Mouse (Mus musculus): Measurements from ENCODE around the gene Vcl. TPM values are rescaled to one million over a fixed set of nuclear protein-coding genes. Genes with fewer than 3 reads are reported as not detected.
A peak's percentile ranks its signal among the peaks of the same experiment; 100 is the strongest.

Gene Vcl
- polyA plus RNA-seq, 1 experiment, result 23.9 TPM

DNA sequence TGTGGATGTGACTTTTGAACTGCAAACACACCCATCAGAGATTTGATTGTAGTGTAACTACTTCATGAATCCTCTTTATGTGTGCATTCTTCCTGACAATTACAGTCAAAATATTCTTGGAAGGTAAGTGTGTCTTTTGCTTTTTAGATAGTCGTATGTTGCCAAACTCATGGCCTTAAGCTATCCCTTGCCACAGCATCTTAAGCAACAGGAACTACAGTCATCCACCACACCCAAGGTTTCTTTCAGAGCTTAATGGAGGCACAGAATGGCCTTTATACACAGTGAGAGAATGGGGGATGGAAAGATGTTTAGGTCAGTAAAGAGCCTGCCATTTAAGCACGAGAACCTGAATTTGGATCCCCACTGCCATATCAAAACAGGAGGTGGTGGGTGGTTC is 118.6 kb downstream of the Vcl start:
- WGBS, result 88% methylated on average over 2 of the region's 2 CpGs
- TF ChIP-seq POLR2A (IDR thresholded peaks at IDR 0.05; ENCODE audit: borderline replicate concordance, insufficient read depth, low read length), result no peak
- no peak for TF ChIP-seq CTCF (IDR thresholded peaks at IDR 0.05; ENCODE audit: borderline replicate concordance, insufficient read depth, low read depth, low read length)

DNA sequence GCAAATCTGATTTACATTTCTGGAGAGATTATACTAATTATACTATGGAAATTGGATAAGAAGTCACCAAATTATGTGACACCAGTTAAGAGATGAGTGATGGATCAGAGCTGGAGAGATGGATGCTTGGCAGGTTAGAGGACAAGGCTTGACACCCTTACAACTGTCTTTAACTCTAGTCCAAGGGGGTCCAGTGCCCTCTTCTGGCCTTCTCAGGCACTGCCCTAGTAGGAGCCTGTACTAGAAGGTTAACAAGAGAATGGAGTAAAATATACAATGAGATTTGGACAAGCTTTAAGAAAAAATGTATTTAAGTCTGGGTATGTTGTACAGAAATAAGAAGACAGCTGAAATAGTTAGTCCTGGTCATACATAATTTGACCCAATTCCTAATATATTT is 119.7 kb downstream of the Vcl start:
- Histone ChIP-seq H3K27ac (ENCODE audit: insufficient read depth, low read length) (no peak overlapping the region), H3K4me1 (ENCODE audit: control insufficient read depth, insufficient read depth, low read length) (no peaks in the 10 kb centered on the region), H3K4me3 (replicated peaks; ENCODE audit: insufficient read depth, low read depth, low read length) (no peak overlapping the region), H3K27me3 (ENCODE audit: control insufficient read depth, insufficient read depth, low read length) (no peaks in the 10 kb centered on the region)
- DNase-seq, result peak; percentile 27 to 28
- TF ChIP-seq POLR2A (IDR thresholded peaks at IDR 0.05; ENCODE audit: borderline replicate concordance, insufficient read depth, low read length) (no peak), CTCF (IDR thresholded peaks at IDR 0.05; ENCODE audit: borderline replicate concordance, insufficient read depth, low read depth, low read length) (peak; percentile 39)

More for the DNA sequence above, 118.6 kb downstream of the Vcl start:
- no peak for DNase-seq
- Histone ChIP-seq H3K4me1 (ENCODE audit: control insufficient read depth, insufficient read depth, low read length) (no peaks in the 10 kb centered on the region), H3K4me3 (replicated peaks; ENCODE audit: insufficient read depth, low read depth, low read length) (no peak overlapping the region), H3K27me3 (ENCODE audit: control insufficient read depth, insufficient read depth, low read length) (no peaks in the 10 kb centered on the region), H3K27ac (ENCODE audit: insufficient read depth, low read length) (no peak overlapping the region)

DNA sequence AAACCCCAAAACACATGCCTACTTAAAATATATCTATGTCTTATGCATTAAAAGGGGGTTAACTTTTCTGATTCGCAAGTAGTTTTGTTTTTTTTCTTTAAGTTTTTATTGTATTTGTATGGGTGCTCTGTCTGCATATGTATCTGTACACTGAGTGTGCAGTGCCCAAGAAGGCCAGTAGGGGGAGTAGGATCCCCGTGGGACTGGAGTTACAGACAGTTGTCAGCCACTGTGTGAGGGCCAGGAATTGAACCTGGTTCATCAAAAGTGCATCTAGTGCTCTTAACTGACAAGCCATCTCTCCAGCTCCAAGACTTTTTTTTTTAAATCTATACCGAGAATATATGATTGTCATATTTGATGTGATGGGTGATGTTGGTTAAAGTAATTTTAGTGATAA is 121.5 kb downstream of the Vcl start:
- Histone ChIP-seq H3K4me3 (replicated peaks; ENCODE audit: insufficient read depth, low read depth, low read length) (no peak overlapping the region), H3K27me3 (ENCODE audit: control insufficient read depth, insufficient read depth, low read length) (no peaks in the 10 kb centered on the region), H3K27ac (ENCODE audit: insufficient read depth, low read length) (no peak overlapping the region), H3K4me1 (ENCODE audit: control insufficient read depth, insufficient read depth, low read length) (no peaks in the 10 kb centered on the region)
- peak; percentile 18 to 27 for DNase-seq
- WGBS, result 73% methylated on average over 3 of the region's 3 CpGs
- TF ChIP-seq CTCF (IDR thresholded peaks at IDR 0.05; ENCODE audit: borderline replicate concordance, insufficient read depth, low read depth, low read length) (peak; percentile 34; the same call in 1 of the 2 replicates), POLR2A (IDR thresholded peaks at IDR 0.05; ENCODE audit: borderline replicate concordance, insufficient read depth, low read length) (no peak)

DNA sequence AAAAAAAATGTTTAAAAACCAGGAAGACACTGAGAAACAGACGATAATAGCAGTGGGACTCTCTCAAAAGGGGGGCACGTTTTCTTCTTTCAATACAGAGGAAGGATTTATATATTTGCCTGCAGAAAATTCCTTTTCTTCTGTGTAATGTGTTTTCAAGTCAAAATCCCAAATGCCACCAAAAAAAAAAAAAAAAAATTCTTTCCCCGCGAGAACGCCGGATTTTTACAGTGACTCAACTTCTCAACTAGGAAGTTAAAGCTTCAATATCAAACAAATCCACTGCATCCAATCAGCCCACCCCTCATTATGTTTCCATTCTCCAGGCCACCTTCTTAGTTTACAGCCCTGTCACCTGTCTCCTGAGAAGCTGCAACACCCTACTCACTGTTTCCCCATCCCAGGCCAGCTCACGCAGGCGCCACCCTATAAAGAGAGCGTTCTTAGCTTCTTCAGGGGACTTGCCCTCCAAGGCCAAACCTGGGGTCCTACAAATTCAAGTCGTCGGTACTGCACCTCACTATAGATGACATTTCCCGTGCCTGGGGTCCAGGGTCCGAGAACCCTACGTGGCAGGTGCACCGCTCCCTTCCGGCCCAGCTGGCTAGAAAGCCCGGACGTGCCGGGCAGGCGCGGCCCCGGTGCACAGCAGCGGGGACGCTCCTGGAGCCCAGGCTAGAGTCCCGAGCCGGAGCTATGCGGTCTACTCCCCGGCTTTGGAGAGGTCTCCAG is 122.3 kb downstream of the Vcl start:
- no peaks in the 10 kb centered on the region for H3K4me1 ChIP-seq (ENCODE audit: control insufficient read depth, insufficient read depth, low read length)
- H3K27me3 ChIP-seq (ENCODE audit: control insufficient read depth, insufficient read depth, low read length), result no peaks in the 10 kb centered on the region
- TF ChIP-seq CTCF (IDR thresholded peaks at IDR 0.05; ENCODE audit: borderline replicate concordance, insufficient read depth, low read depth, low read length) (no peak), POLR2A (IDR thresholded peaks at IDR 0.05; ENCODE audit: borderline replicate concordance, insufficient read depth, low read length) (no peak)
- no peak for DNase-seq
- H3K27ac ChIP-seq (ENCODE audit: insufficient read depth, low read length), result peak overlapping the region; percentile 54; the same call in 1 of the 2 replicates
- H3K4me3 ChIP-seq (replicated peaks; ENCODE audit: insufficient read depth, low read depth, low read length), result peak overlapping the region; percentile 69
- 6% methylated on average over 28 of the region's 28 CpGs for WGBS

GRCm38 (mm10) chr14:21052112-21052780 is 123.0 kb downstream of the Vcl start, which contains the start of the genes Ap3m1 and Adk:
Gene Ap3m1 (minus strand): TSS chr14:21052508.
Gene Adk (plus strand): TSS chr14:21052574.
- TF ChIP-seq CTCF (IDR thresholded peaks at IDR 0.05; ENCODE audit: borderline replicate concordance, insufficient read depth, low read depth, low read length) (no peak), POLR2A (IDR thresholded peaks at IDR 0.05; ENCODE audit: borderline replicate concordance, insufficient read depth, low read length) (peak; percentile 68; the same call in 1 of the 2 replicates)

GRCm38 (mm10) chr14:21052781-21053130 is 123.6 kb downstream of the Vcl start:
- DNase-seq, result peak in 1 of 2 experiments; percentile 79
- TF ChIP-seq CTCF (IDR thresholded peaks at IDR 0.05; ENCODE audit: borderline replicate concordance, insufficient read depth, low read depth, low read length), result no peak
- TF ChIP-seq POLR2A (IDR thresholded peaks at IDR 0.05; ENCODE audit: borderline replicate concordance, insufficient read depth, low read length), result no peak
- 0% methylated on average over 25 of the region's 25 CpGs for WGBS
- H3K27ac ChIP-seq (ENCODE audit: insufficient read depth, low read length), result no peak overlapping the region
- no peaks in the 10 kb centered on the region for H3K4me1 ChIP-seq (ENCODE audit: control insufficient read depth, insufficient read depth, low read length)
- peak overlapping the region; percentile 69 for H3K4me3 ChIP-seq (replicated peaks; ENCODE audit: insufficient read depth, low read depth, low read length)
- no peaks in the 10 kb centered on the region for H3K27me3 ChIP-seq (ENCODE audit: control insufficient read depth, insufficient read depth, low read length)

More at GRCm38 (mm10) chr14:21052112-21052780, 123.0 kb downstream of the Vcl start, which contains the start of the genes Ap3m1 and Adk:
- H3K4me1 ChIP-seq (ENCODE audit: control insufficient read depth, insufficient read depth, low read length), result no peaks in the 10 kb centered on the region
- H3K27me3 ChIP-seq (ENCODE audit: control insufficient read depth, insufficient read depth, low read length), result no peaks in the 10 kb centered on the region
- H3K27ac ChIP-seq (ENCODE audit: insufficient read depth, low read length), result peak within 1 kb of the TSS; percentile 54
- DNase-seq, result peak; percentile 90 to 93
- peak within 1 kb of the TSS; percentile 69 for H3K4me3 ChIP-seq (replicated peaks; ENCODE audit: insufficient read depth, low read depth, low read length)
- under 1% methylated on average over 48 of the region's 48 CpGs for WGBS

- DNase-seq, result no peak
- Histone ChIP-seq H3K27ac (ENCODE audit: insufficient read depth, low read length) (no peak overlapping the region), H3K4me1 (ENCODE audit: control insufficient read depth, insufficient read depth, low read length) (no peaks in the 10 kb centered on the region), H3K4me3 (replicated peaks; ENCODE audit: insufficient read depth, low read depth, low read length) (peak overlapping the region; percentile 69), H3K27me3 (ENCODE audit: control insufficient read depth, insufficient read depth, low read length) (no peaks in the 10 kb centered on the region)
- 11% methylated on average over 8 of the region's 8 CpGs for WGBS
- TF ChIP-seq CTCF (IDR thresholded peaks at IDR 0.05; ENCODE audit: borderline replicate concordance, insufficient read depth, low read depth, low read length) (no peak), POLR2A (IDR thresholded peaks at IDR 0.05; ENCODE audit: borderline replicate concordance, insufficient read depth, low read length) (no peak)
Observed at GRCm38 (mm10) chr14:21053151-21053550, 124.0 kb downstream of the Vcl start.

All from cerebellum, adult 2 months (tissue).